Mouse (Mus musculus) ES-Bruce4 (cell line): ENCODE results near the gene Crnn. TPM values are rescaled to one million over a fixed set of nuclear protein-coding genes. Genes with fewer than 3 reads are reported as not detected.

Source experiments
- H3K27ac ChIP-seq: 2 replicates; pipeline ENCODE4 v1.5.1; 2012; ENCODE audit warnings: low read length, inconsistent platforms; ENCODE audit not compliant: insufficient read depth
- H3K27me3 ChIP-seq: 2 replicates; pipeline ENCODE4 v1.6.1; 2012; ENCODE audit warnings: mild to moderate bottlenecking, low read length, inconsistent platforms; ENCODE audit not compliant: control insufficient read depth, poor library complexity, insufficient read depth, severe bottlenecking
- H3K36me3 ChIP-seq: 2 replicates; pipeline ENCODE4 v1.6.1; 2012; ENCODE audit warnings: inconsistent platforms, mild to moderate bottlenecking, low read length, moderate library complexity; ENCODE audit not compliant: control insufficient read depth, poor library complexity, insufficient read depth, severe bottlenecking
- H3K4me1 ChIP-seq: one replicate; pipeline ENCODE4 v1.8.1; 2011; ENCODE audit warnings: low read length; ENCODE audit not compliant: control insufficient read depth, insufficient read depth
- H3K4me3 ChIP-seq: 2 replicates; pipeline ENCODE4 v1.5.1; 2011; ENCODE audit warnings: low read depth, mild to moderate bottlenecking, low read length
- H3K9ac ChIP-seq: 2 replicates; pipeline ENCODE4 v1.6.1; 2012; ENCODE audit warnings: low read depth, mild to moderate bottlenecking, inconsistent platforms; ENCODE audit not compliant: poor library complexity, severe bottlenecking
- H3K9me3 ChIP-seq: replicated peaks from 2 replicates; pipeline ENCODE4 v1.6.1; 2012; ENCODE audit warnings: mild to moderate bottlenecking, low read length, inconsistent platforms; ENCODE audit not compliant: control insufficient read depth, poor library complexity, insufficient read depth, severe bottlenecking
- CTCF ChIP-seq: IDR thresholded peaks from one replicate; pipeline ENCODE4 v1.8.1; 2011; ENCODE audit warnings: low read depth, low read length
- EP300 ChIP-seq: IDR thresholded peaks from 2 replicates; pipeline ENCODE4 v1.6.1; 2011; ENCODE audit warnings: low read depth, low read length; ENCODE audit not compliant: insufficient read depth
- POLR2A ChIP-seq: IDR thresholded peaks from one replicate; pipeline ENCODE4 v1.8.1; 2011; ENCODE audit warnings: low read length; ENCODE audit not compliant: insufficient read depth
- polyA plus RNA-seq: library from polyadenylated mRNA; stranded (reverse); fragments of >200 nt; gene quantifications from 2 replicates; pipeline ENCODE4 v1.2.4, GENCODE M21; 2011; ENCODE audit warnings: low read depth; ENCODE audit not compliant: missing spikeins, insufficient read depth, insufficient read length

Crnn gene
- polyA plus RNA-seq, result not detected in 2 replicates

DNA sequence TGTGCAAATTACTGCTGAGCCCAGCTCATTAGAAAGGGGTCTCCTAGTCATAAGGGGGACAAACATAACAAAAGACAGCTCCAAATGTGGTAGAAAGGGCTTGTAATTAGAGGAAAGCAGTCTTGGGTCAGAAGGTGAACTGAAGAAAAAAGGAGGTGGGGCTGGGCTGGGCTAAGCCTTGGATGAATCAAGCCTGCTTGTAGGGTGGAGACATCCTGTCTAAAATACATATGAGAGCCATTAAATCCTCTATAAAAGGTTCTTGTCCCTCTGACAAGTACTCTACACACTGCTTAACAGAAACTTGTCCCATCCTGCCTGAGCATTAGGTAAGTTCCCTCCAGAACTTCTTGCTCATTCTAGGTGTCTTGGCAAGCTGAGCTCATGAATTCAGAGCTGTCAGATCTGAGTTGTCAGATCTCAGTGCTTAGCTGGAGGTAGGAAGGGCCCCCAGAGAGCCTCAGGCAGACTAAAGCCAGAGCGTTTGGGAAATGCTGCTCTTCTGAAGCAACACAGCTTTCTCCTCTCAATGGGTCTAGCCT, at the start of gene Crnn:
Gene Crnn (plus strand): TSS at position 278 of the 542 bp plus-strand sequence.
- TF ChIP-seq CTCF (no peak), EP300 (no peak), POLR2A (no peak)
- H3K4me1 ChIP-seq, result no peaks in the 10 kb centered on the region
- no peaks in the 10 kb centered on the region for H3K27me3 ChIP-seq
- H3K9me3 ChIP-seq, result no peaks in the 10 kb centered on the region
- H3K36me3 ChIP-seq, result no peaks in the 10 kb centered on the region
- H3K4me3 ChIP-seq, result no peak within 1 kb of the TSS
- H3K9ac ChIP-seq, result no peak within 1 kb of the TSS
- H3K27ac ChIP-seq, result no peak within 1 kb of the TSS

DNA sequence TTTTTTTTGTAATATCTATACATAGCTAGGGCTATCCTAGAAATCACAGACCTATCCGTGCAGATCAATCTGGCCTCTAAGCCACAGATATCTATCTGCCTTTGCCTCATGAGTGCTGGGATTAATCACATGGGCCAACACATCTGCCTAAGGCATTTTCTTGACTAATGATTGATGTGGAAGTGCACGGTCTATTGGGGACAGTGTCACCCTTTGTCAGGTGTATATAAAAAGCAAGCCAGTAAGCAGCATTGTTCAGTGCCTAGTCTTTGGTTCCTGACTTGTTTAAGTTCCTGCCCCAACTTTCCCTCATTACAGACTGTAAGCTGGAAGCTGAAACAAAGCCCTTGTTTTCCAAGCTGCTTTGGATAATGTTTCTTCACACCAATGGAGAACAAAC, 48.1 kb upstream of the Crnn start:
- TF ChIP-seq EP300, result no peak
- TF ChIP-seq CTCF, result no peak
- TF ChIP-seq POLR2A, result no peak
- H3K9ac ChIP-seq, result no peak overlapping the region

GRCm38 (mm10) chr3:93111668-93112067, 32.9 kb upstream of the Crnn start:
- Histone ChIP-seq H3K27me3 (no peaks in the 10 kb centered on the region), H3K9me3 (no peaks in the 10 kb centered on the region), H3K4me3 (no peak overlapping the region), H3K27ac (no peak overlapping the region), H3K36me3 (no peaks in the 10 kb centered on the region), H3K9ac (no peak overlapping the region), H3K4me1 (no peaks in the 10 kb centered on the region)
- TF ChIP-seq POLR2A, result no peak
- TF ChIP-seq CTCF, result peak; percentile 69

More for the DNA sequence above, 48.1 kb upstream of the Crnn start:
- Histone ChIP-seq H3K27me3 (no peaks in the 10 kb centered on the region), H3K9me3 (no peaks in the 10 kb centered on the region), H3K36me3 (no peaks in the 10 kb centered on the region), H3K4me1 (no peaks in the 10 kb centered on the region), H3K4me3 (no peak overlapping the region), H3K27ac (no peak overlapping the region)

- Histone ChIP-seq H3K27me3 (no peaks in the 10 kb centered on the region), H3K4me1 (no peaks in the 10 kb centered on the region), H3K9ac (no peak overlapping the region), H3K9me3 (no peaks in the 10 kb centered on the region), H3K4me3 (no peak overlapping the region), H3K36me3 (no peaks in the 10 kb centered on the region), H3K27ac (no peak overlapping the region)
- TF ChIP-seq EP300 (no peak), CTCF (peak; percentile 51), POLR2A (no peak)
Measured at GRCm38 (mm10) chr3:93114481-93114880, 30.1 kb upstream of the Crnn start.

DNA sequence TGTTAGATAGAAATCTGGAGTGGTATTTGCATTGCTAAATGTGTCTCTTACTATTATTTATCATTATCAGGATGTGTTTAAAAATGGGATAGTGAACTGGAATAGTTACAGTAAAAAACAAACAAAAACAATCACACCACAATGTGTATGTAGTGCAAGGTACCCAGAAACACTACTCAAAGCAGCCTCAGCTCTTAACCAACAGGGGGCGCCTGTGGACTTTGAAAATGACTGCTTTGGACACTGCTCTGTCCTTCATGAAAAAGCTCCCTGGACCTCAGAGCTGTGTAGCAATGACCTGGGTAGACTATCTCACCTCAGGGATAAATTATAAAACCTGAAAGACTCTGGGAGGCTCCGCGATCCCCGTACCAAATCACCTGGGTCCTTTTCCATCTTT, 25.5 kb upstream of the Crnn start:
- no peaks in the 10 kb centered on the region for H3K27me3 ChIP-seq
- H3K36me3 ChIP-seq, result no peaks in the 10 kb centered on the region
- H3K9ac ChIP-seq, result no peak overlapping the region
- no peaks in the 10 kb centered on the region for H3K4me1 ChIP-seq
- H3K4me3 ChIP-seq, result no peak overlapping the region
- peak; percentile 25 for TF ChIP-seq CTCF
- no peak for TF ChIP-seq POLR2A
- no peak for TF ChIP-seq EP300
- H3K9me3 ChIP-seq, result no peaks in the 10 kb centered on the region
- H3K27ac ChIP-seq, result no peak overlapping the region

GRCm38 (mm10) chr3:93128052-93128451, 16.5 kb upstream of the Crnn start:
- no peaks in the 10 kb centered on the region for H3K9me3 ChIP-seq
- no peak overlapping the region for H3K9ac ChIP-seq
- no peaks in the 10 kb centered on the region for H3K4me1 ChIP-seq
- H3K27ac ChIP-seq, result no peak overlapping the region
- TF ChIP-seq EP300 (no peak), POLR2A (no peak), CTCF (no peak)
- no peaks in the 10 kb centered on the region for H3K36me3 ChIP-seq
- no peaks in the 10 kb centered on the region for H3K27me3 ChIP-seq
- H3K4me3 ChIP-seq, result no peak overlapping the region
